Mouse (Mus musculus) cerebellum, adult 9-10 months (tissue): ENCODE data around the gene Cd52.
"Not testable (repeated sequence)": the region's sequence is repeated elsewhere in the genome, so short reads cannot be mapped to it uniquely, and the experiment has no call there.

Experiments
- DNase-seq: peaks from one replicate; pipeline ENCODE4 v3.0.0; 2022

The Cd52 gene

GRCm38 (mm10) chr4:134094923-134095547 is at the start of gene Cd52:
Gene Cd52, minus strand, starts transcription at chr4:134095082.
- no peak for DNase-seq

- DNase-seq: not testable (repeated sequence)
Measured at GRCm38 (mm10) chr4:134144297-134144696, 49.4 kb upstream of the Cd52 start.

GRCm38 (mm10) chr4:134138857-134139256 is 44.0 kb upstream of the Cd52 start:
- DNase-seq: no peak

GRCm38 (mm10) chr4:134136280-134136926 is 41.5 kb upstream of the Cd52 start:
- DNase-seq: no peak

GRCm38 (mm10) chr4:134132519-134133095 is 37.7 kb upstream of the Cd52 start:
- no peak for DNase-seq

GRCm38 (mm10) chr4:134132117-134132516 is 37.2 kb upstream of the Cd52 start:
- no peak for DNase-seq

GRCm38 (mm10) chr4:134129482-134129881 is 34.6 kb upstream of the Cd52 start:
- DNase-seq: no peak

GRCm38 (mm10) chr4:134128983-134129362 is 34.1 kb upstream of the Cd52 start:
- no peak for DNase-seq

GRCm38 (mm10) chr4:134128221-134128982 is 33.5 kb upstream of the Cd52 start, which contains the start of gene Sh3bgrl3:
Gene Sh3bgrl3, minus strand, starts transcription at chr4:134128789.
- DNase-seq: peak; percentile 78

- no peak for DNase-seq
Measured at GRCm38 (mm10) chr4:134127793-134128192, 32.9 kb upstream of the Cd52 start.

- no peak for DNase-seq
Measured at GRCm38 (mm10) chr4:134127121-134127455, 32.2 kb upstream of the Cd52 start.

- DNase-seq: no peak
Measured at GRCm38 (mm10) chr4:134126300-134127120, 31.6 kb upstream of the Cd52 start.

- DNase-seq: no peak
Measured at GRCm38 (mm10) chr4:134125383-134126060, 30.6 kb upstream of the Cd52 start.

GRCm38 (mm10) chr4:134123680-134124551 is 29.0 kb upstream of the Cd52 start:
- DNase-seq: peak; percentile 71

- DNase-seq: no peak
Measured at GRCm38 (mm10) chr4:134123147-134123546, 28.3 kb upstream of the Cd52 start.

- no peak for DNase-seq
Measured at GRCm38 (mm10) chr4:134122281-134122680, 27.4 kb upstream of the Cd52 start.

GRCm38 (mm10) chr4:134121571-134121970 is 26.7 kb upstream of the Cd52 start:
- no peak for DNase-seq

- DNase-seq: no peak
Measured at GRCm38 (mm10) chr4:134120916-134121315, 26.0 kb upstream of the Cd52 start.

- DNase-seq: no peak
Measured at GRCm38 (mm10) chr4:134120192-134120805, 25.4 kb upstream of the Cd52 start.

GRCm38 (mm10) chr4:134119644-134120043 is 24.8 kb upstream of the Cd52 start:
- DNase-seq: no peak

GRCm38 (mm10) chr4:134119042-134119441 is 24.2 kb upstream of the Cd52 start:
- no peak for DNase-seq
